Mouse (Mus musculus) MEL (cell line): ENCODE measurements at regions not wholly inside any gene's neighbourhood (a gene's known extent, or its start where the extent isn't known, plus 50 kb on each side); places are given as distances from the start of the nearest gene placed in this dataset.

Source experiments
- CHD2 ChIP-seq: IDR thresholded peaks from 2 replicates; pipeline ENCODE4 v1.6.1; 2011; ENCODE audit warnings: low read length, improper control_type of control experiment
- CTCF ChIP-seq, 3 experiments: IDR thresholded peaks in 2 of 3; conservative IDR thresholded peaks in 1 of 3; 2 replicates each; pipeline ENCODE4 v1.5.1; 2011 to 2012; ENCODE audit warnings: low read length in 3 of 3, low read depth in 2 of 3, mild to moderate bottlenecking in 2 of 3, improper control_type of control experiment in 1 of 3, inconsistent platforms in 1 of 3, mixed read lengths in 1 of 3, moderate library complexity in 1 of 3; ENCODE audit not compliant: control insufficient read depth in 1 of 3, insufficient read depth in 1 of 3, poor library complexity in 1 of 3, severe bottlenecking in 1 of 3
- E2F4 ChIP-seq: IDR thresholded peaks from 2 replicates; pipeline ENCODE4 v1.6.1; 2011; ENCODE audit warnings: low read depth, low read length, improper control_type of control experiment, borderline replicate concordance
- GATA1 ChIP-seq: IDR thresholded peaks from 2 replicates; pipeline ENCODE4 v1.6.1; 2011; ENCODE audit warnings: low read depth, low read length, improper control_type of control experiment
- POLR2A ChIP-seq, 2 experiments: IDR thresholded peaks; 2 replicates each; pipeline ENCODE4 v1.6.1; 2011 to 2012; ENCODE audit warnings: low read length in 2 of 2, mild to moderate bottlenecking in 2 of 2, control low read depth in 1 of 2, improper control_type of control experiment in 1 of 2, low read depth in 1 of 2, moderate library complexity in 1 of 2; ENCODE audit not compliant: control insufficient read depth in 1 of 2, insufficient read depth in 1 of 2, poor library complexity in 1 of 2
- RAD21 ChIP-seq: IDR thresholded peaks from 2 replicates; pipeline ENCODE4 v1.6.1; 2011; ENCODE audit warnings: mild to moderate bottlenecking, low read depth, low read length, improper control_type of control experiment
- TCF12 ChIP-seq: IDR thresholded peaks from 2 replicates; pipeline ENCODE4 v1.6.1; 2014; ENCODE audit warnings: low read depth, mild to moderate bottlenecking, inconsistent platforms, low read length, improper control_type of control experiment, moderate library complexity

GRCm38 (mm10) chr15:67513722-67514121 lies 1013.0 kb upstream of the Lrrc6 start:
- TF ChIP-seq POLR2A (IDR thresholded peaks at IDR 0.05; ENCODE audit: control insufficient read depth in 1 of 2, insufficient read depth in 1 of 2, low read depth in 1 of 2, low read length in 2 of 2, poor library complexity in 1 of 2) (no peak), CHD2 (no peak), TCF12 (no peak), E2F4 (no peak), CTCF (IDR thresholded peaks at IDR 0.05 in 2 of 3, conservative IDR thresholded peaks at IDR 0.05 in 1 of 3; ENCODE audit: control insufficient read depth in 1 of 3, insufficient read depth in 1 of 3, low read depth in 2 of 3, low read length in 3 of 3, poor library complexity in 1 of 3, severe bottlenecking in 1 of 3) (no peak), RAD21 (no peak), GATA1 (no peak)
